Mouse (Mus musculus) midbrain, embryonic 10.5 days (tissue): ENCODE data around the gene Polr2m. TPM values are rescaled to one million over a fixed set of nuclear protein-coding genes. Genes with fewer than 3 reads are reported as not detected.
A peak's percentile ranks its signal among the peaks of the same experiment; 100 is the strongest.
"Not testable (repeated sequence)": the region's sequence is repeated elsewhere in the genome, so short reads cannot be mapped to it uniquely, and the experiment has no call there.

ENCODE experiments used
- DNase-seq: peaks from one replicate; pipeline ENCODE4 v3.0.0-alpha.2; 2017; ENCODE audit warnings: low spot score
- H3K27ac ChIP-seq: fragments of 300-500 bp; sonication (generic); replicated peaks from 2 replicates; pipeline ENCODE4 v1.5.1; 2016; ENCODE audit warnings: mild to moderate bottlenecking
- H3K27me3 ChIP-seq: fragments of 300-500 bp; sonication (generic); 2 replicates; pipeline ENCODE4 v1.6.1; 2016; ENCODE audit warnings: low read depth, mild to moderate bottlenecking; ENCODE audit not compliant: poor library complexity, severe bottlenecking
- H3K36me3 ChIP-seq: fragments of 300-500 bp; sonication (generic); 2 replicates; pipeline ENCODE4 v1.6.1; 2016; ENCODE audit warnings: mild to moderate bottlenecking, moderate library complexity
- H3K4me1 ChIP-seq: fragments of 300-500 bp; sonication (generic); 2 replicates; pipeline ENCODE4 v1.6.1; 2016
- H3K4me3 ChIP-seq: fragments of 300-500 bp; sonication (generic); 2 replicates; pipeline ENCODE4 v1.5.1; 2016; ENCODE audit warnings: mild to moderate bottlenecking, moderate library complexity
- H3K9me3 ChIP-seq: fragments of 300-500 bp; sonication (generic); replicated peaks from 2 replicates; pipeline ENCODE4 v1.6.1; 2016; ENCODE audit warnings: mild to moderate bottlenecking
- WGBS: fragments of 180-500 bp; shearing (Covaris S2); methylation state at CpG from one replicate; pipeline ENCODE4 v1.1.7; 2016; 5-methylcytosine and 5-hydroxymethylcytosine counted together
- polyA plus RNA-seq: library from polyadenylated mRNA; unstranded; fragments of >200 nt; fragmentation: Nextera tagmentation; extraction: Ambion mirVana; gene quantifications from 2 replicates; pipeline ENCODE4 v1.2.1, GENCODE M21; 2016

Polr2m gene
- polyA plus RNA-seq, 1 experiment from 2014 or later: 576 TPM

GRCm38 (mm10) chr9:71492296-71493025 is 6.7 kb upstream of the Polr2m start:
- H3K4me3 ChIP-seq: no peak overlapping the region
- no peaks in the 10 kb centered on the region for H3K9me3 ChIP-seq
- no peak for DNase-seq
- H3K4me1 ChIP-seq: peaks cover 37% of the 10 kb centered on the region
- no peaks in the 10 kb centered on the region for H3K27me3 ChIP-seq
- 82% methylated on average over 15 of the region's 15 CpGs for WGBS
- H3K36me3 ChIP-seq: no peaks in the 10 kb centered on the region
- H3K27ac ChIP-seq: peak overlapping the region; percentile 67

GRCm38 (mm10) chr9:71490076-71490475 is 4.3 kb upstream of the Polr2m start:
- no peaks in the 10 kb centered on the region for H3K36me3 ChIP-seq
- H3K4me3 ChIP-seq: no peak overlapping the region
- 47% methylated on average over 3 of the region's 3 CpGs for WGBS
- no peaks in the 10 kb centered on the region for H3K27me3 ChIP-seq
- no peak overlapping the region; the same call in 1 of the 2 replicates for H3K27ac ChIP-seq
- no peak for DNase-seq
- H3K4me1 ChIP-seq: peaks cover 36% of the 10 kb centered on the region
- no peaks in the 10 kb centered on the region for H3K9me3 ChIP-seq

- H3K4me1 ChIP-seq: peaks cover 27% of the 10 kb centered on the region
- peak overlapping the region; percentile 98; the same call in 1 of the 2 replicates for H3K4me3 ChIP-seq
- peaks cover 26% of the 10 kb centered on the region for H3K36me3 ChIP-seq
- H3K9me3 ChIP-seq: no peaks in the 10 kb centered on the region
- H3K27ac ChIP-seq: peak overlapping the region; percentile 100
- WGBS: 47% methylated on average over 7 of the region's 7 CpGs
- H3K27me3 ChIP-seq: no peaks in the 10 kb centered on the region
- no peak for DNase-seq
Observed at GRCm38 (mm10) chr9:71486127-71486526, 392 bp upstream of the Polr2m start.

- DNase-seq: no peak
- peak overlapping the region; percentile 98 for H3K4me3 ChIP-seq
- H3K27ac ChIP-seq: peak overlapping the region; percentile 100
- 2% methylated on average over 14 of the region's 14 CpGs for WGBS
- no peaks in the 10 kb centered on the region for H3K27me3 ChIP-seq
- H3K4me1 ChIP-seq: peaks cover 21% of the 10 kb centered on the region
- no peaks in the 10 kb centered on the region for H3K9me3 ChIP-seq
- H3K36me3 ChIP-seq: peaks cover 37% of the 10 kb centered on the region
Observed at GRCm38 (mm10) chr9:71484871-71485474, 762 bp downstream of the Polr2m start.

GRCm38 (mm10) chr9:71483872-71484271 is 1.9 kb downstream of the Polr2m start:
- not testable (repeated sequence) for H3K9me3 ChIP-seq, H3K27ac ChIP-seq, DNase-seq, H3K27me3 ChIP-seq
- H3K4me1 ChIP-seq: peaks cover 16% of the 10 kb centered on the region
- WGBS: 88% methylated on average over 7 of the region's 7 CpGs
- peaks cover 48% of the 10 kb centered on the region for H3K36me3 ChIP-seq
- H3K4me3 ChIP-seq: peak overlapping the region; percentile 98

GRCm38 (mm10) chr9:71480305-71480704 is 5.4 kb downstream of the Polr2m start:
- H3K4me1 ChIP-seq: peaks cover 13% of the 10 kb centered on the region
- H3K36me3 ChIP-seq: peaks cover 84% of the 10 kb centered on the region
- H3K27ac ChIP-seq: no peak overlapping the region
- peaks cover 7% of the 10 kb centered on the region; the same call in 1 of the 2 replicates for H3K9me3 ChIP-seq
- H3K27me3 ChIP-seq: no peaks in the 10 kb centered on the region
- no peak overlapping the region for H3K4me3 ChIP-seq
- DNase-seq: no peak
- 91% methylated on average over 2 of the region's 2 CpGs for WGBS

GRCm38 (mm10) chr9:71479413-71479812 is 6.3 kb downstream of the Polr2m start:
- no peak overlapping the region for H3K4me3 ChIP-seq
- WGBS: 97% methylated on average over 9 of the region's 9 CpGs
- H3K4me1 ChIP-seq: peaks cover 11% of the 10 kb centered on the region
- no peak for DNase-seq
- H3K27ac ChIP-seq: no peak overlapping the region
- peaks cover 7% of the 10 kb centered on the region; the same call in 1 of the 2 replicates for H3K9me3 ChIP-seq
- peaks cover 93% of the 10 kb centered on the region for H3K36me3 ChIP-seq
- no peaks in the 10 kb centered on the region for H3K27me3 ChIP-seq

- Histone ChIP-seq H3K36me3 (peaks cover 100% of the 10 kb centered on the region), H3K27me3 (no peaks in the 10 kb centered on the region), H3K9me3 (peaks cover 7% of the 10 kb centered on the region; the same call in 1 of the 2 replicates), H3K4me1 (0 out of 2 replicates have a peak, but pooled peaks cover 4% of the 10 kb centered on the region), H3K4me3 (no peak overlapping the region), H3K27ac (no peak overlapping the region)
- WGBS: 92% methylated on average over 7 of the region's 7 CpGs
- DNase-seq: no peak
Observed at GRCm38 (mm10) chr9:71478596-71478995, 7.1 kb downstream of the Polr2m start.

- Histone ChIP-seq H3K36me3 (peaks cover 85% of the 10 kb centered on the region), H3K27ac (no peak overlapping the region), H3K4me3 (no peak overlapping the region), H3K9me3 (peaks cover 7% of the 10 kb centered on the region; the same call in 1 of the 2 replicates), H3K27me3 (no peaks in the 10 kb centered on the region), H3K4me1 (no peaks in the 10 kb centered on the region)
- DNase-seq: no peak
- WGBS: 92% methylated on average over 3 of the region's 3 CpGs
Observed at GRCm38 (mm10) chr9:71476601-71477000, 9.1 kb downstream of the Polr2m start.

- H3K36me3 ChIP-seq: peaks cover 74% of the 10 kb centered on the region
- DNase-seq: no peak
Observed at GRCm38 (mm10) chr9:71475536-71475935, 10.2 kb downstream of the Polr2m start.

GRCm38 (mm10) chr9:71467434-71467833 is 18.3 kb downstream of the Polr2m start:
- H3K4me1 ChIP-seq: no peaks in the 10 kb centered on the region
- no peak for DNase-seq
- H3K9me3 ChIP-seq: no peaks in the 10 kb centered on the region
- no peak overlapping the region for H3K27ac ChIP-seq
- no peak overlapping the region for H3K4me3 ChIP-seq
- 90% methylated on average over 4 of the region's 4 CpGs for WGBS
- no peaks in the 10 kb centered on the region for H3K36me3 ChIP-seq
- no peaks in the 10 kb centered on the region for H3K27me3 ChIP-seq

More at GRCm38 (mm10) chr9:71475536-71475935, 10.2 kb downstream of the Polr2m start:
- 96% methylated on average over 4 of the region's 4 CpGs for WGBS
- no peak overlapping the region for H3K4me3 ChIP-seq
- H3K4me1 ChIP-seq: no peaks in the 10 kb centered on the region
- H3K27ac ChIP-seq: no peak overlapping the region
- H3K27me3 ChIP-seq: no peaks in the 10 kb centered on the region
- peaks cover 7% of the 10 kb centered on the region; the same call in 1 of the 2 replicates for H3K9me3 ChIP-seq

- H3K9me3 ChIP-seq: no peaks in the 10 kb centered on the region
- no peaks in the 10 kb centered on the region for H3K36me3 ChIP-seq
- WGBS: 83% methylated on average over 3 of the region's 3 CpGs
- no peaks in the 10 kb centered on the region for H3K27me3 ChIP-seq
- no peak overlapping the region for H3K4me3 ChIP-seq
- peak; percentile 27 for DNase-seq
- no peak overlapping the region for H3K27ac ChIP-seq
- no peaks in the 10 kb centered on the region for H3K4me1 ChIP-seq
Observed at GRCm38 (mm10) chr9:71466111-71466510, 19.6 kb downstream of the Polr2m start.

GRCm38 (mm10) chr9:71463072-71463667 is 22.6 kb downstream of the Polr2m start:
- Histone ChIP-seq H3K4me1 (no peaks in the 10 kb centered on the region), H3K9me3 (no peaks in the 10 kb centered on the region), H3K36me3 (no peaks in the 10 kb centered on the region), H3K27me3 (no peaks in the 10 kb centered on the region), H3K4me3 (no peak overlapping the region), H3K27ac (no peak overlapping the region)
- 81% methylated on average over 13 of the region's 13 CpGs for WGBS
- DNase-seq: no peak
